Mouse (Mus musculus) forebrain, embryonic 14.5 days (tissue): ENCODE data around the gene H2-M5. TPM values are rescaled to one million over a fixed set of nuclear protein-coding genes. Genes with fewer than 3 reads are reported as not detected.
A peak's percentile ranks its signal among the peaks of the same experiment; 100 is the strongest.

Experiments
- ATAC-seq: fragments of 200-750 bp; cut with Nextera tagmentation; 2 replicates; pipeline ENCODE4 v1.8.0; 2017; ENCODE audit warnings: mild to moderate bottlenecking, moderate library complexity
- DNase-seq: peaks from one replicate; pipeline ENCODE4 v3.0.0-alpha.2; 2015; ENCODE audit warnings: low spot score
- H3K27ac ChIP-seq: fragments of 300-500 bp; sonication (generic); 2 replicates; pipeline ENCODE4 v1.5.1; 2014; ENCODE audit warnings: low read depth, mild to moderate bottlenecking, control low read depth, low read length, moderate library complexity
- H3K27me3 ChIP-seq: fragments of 300-500 bp; sonication (generic); replicated peaks from 2 replicates; pipeline ENCODE4 v1.6.1; 2014; ENCODE audit warnings: low read length, control low read depth, mixed read lengths; ENCODE audit not compliant: control insufficient read depth, insufficient read depth
- H3K36me3 ChIP-seq: fragments of 300-500 bp; sonication (generic); 2 replicates; pipeline ENCODE4 v1.6.1; 2014; ENCODE audit warnings: low read length, control low read depth; ENCODE audit not compliant: control insufficient read depth, insufficient read depth
- H3K4me1 ChIP-seq: fragments of 300-500 bp; sonication (generic); 2 replicates; pipeline ENCODE4 v1.6.1; 2014; ENCODE audit warnings: antibody characterized with exemption, low read length, control low read depth; ENCODE audit not compliant: control insufficient read depth, insufficient read depth
- H3K4me2 ChIP-seq: fragments of 300-500 bp; sonication (generic); 2 replicates; pipeline ENCODE4 v1.6.1; 2014; ENCODE audit warnings: mild to moderate bottlenecking, control low read depth, low read length
- H3K4me3 ChIP-seq: fragments of 300-500 bp; sonication (generic); 2 replicates; pipeline ENCODE4 v1.5.1; 2014; ENCODE audit warnings: low read depth, low read length, control low read depth
- H3K9ac ChIP-seq: fragments of 300-500 bp; sonication (generic); 2 replicates; pipeline ENCODE4 v1.6.1; 2014; ENCODE audit warnings: mild to moderate bottlenecking, low read length, control low read depth, moderate library complexity
- H3K9me3 ChIP-seq: fragments of 300-500 bp; sonication (generic); replicated peaks from 2 replicates; pipeline ENCODE4 v1.6.1; 2016; ENCODE audit warnings: low read length, control low read depth, mixed read lengths; ENCODE audit not compliant: control insufficient read depth
- WGBS: fragments of 180-500 bp; shearing (Covaris S2); extraction: QIAGEN DNeasy Blood & Tissue Kit; methylation state at CpG from one replicate; pipeline ENCODE4 v1.1.7; 2014; 5-methylcytosine and 5-hydroxymethylcytosine counted together
- polyA plus RNA-seq: library from polyadenylated mRNA; unstranded; fragments of >200 nt; fragmentation: Nextera tagmentation; extraction: Ambion mirVana; gene quantifications from 2 replicates; pipeline ENCODE4 v1.2.1, GENCODE M21; 2014

Gene H2-M5
- polyA plus RNA-seq, 1 experiment from 2014 or later: 0.77 TPM

GRCm38 (mm10) chr17:37016333-37016732 is 27.0 kb upstream of the H2-M5 start:
- Histone ChIP-seq H3K4me2 (no peak overlapping the region), H3K4me3 (no peak overlapping the region), H3K4me1 (no peaks in the 10 kb centered on the region), H3K27me3 (no peaks in the 10 kb centered on the region), H3K9me3 (no peaks in the 10 kb centered on the region), H3K9ac (no peak overlapping the region), H3K27ac (no peak overlapping the region), H3K36me3 (peaks cover 1% of the 10 kb centered on the region; the same call in 1 of the 2 replicates)
- ATAC-seq (no peak), DNase-seq (no peak)

DNA sequence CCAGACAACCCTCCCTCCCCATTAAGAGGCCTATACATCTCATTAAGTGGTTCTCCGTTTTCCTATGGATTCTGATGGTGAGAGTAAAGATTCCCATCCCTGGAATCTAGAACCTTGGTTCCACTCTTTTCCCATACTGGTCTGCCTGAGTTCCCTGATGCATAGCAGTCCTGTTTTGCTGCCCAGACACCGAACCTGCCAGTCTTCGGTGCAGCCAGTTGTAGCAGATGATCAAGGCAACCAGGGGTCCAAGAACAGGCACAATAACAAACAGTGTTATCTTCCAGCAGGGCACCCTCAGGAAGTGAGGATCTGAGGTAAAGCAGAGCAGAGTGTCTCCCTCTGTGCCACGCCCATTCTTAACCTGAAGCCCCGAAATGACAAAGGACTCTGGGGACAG is 22.8 kb upstream of the H2-M5 start:
- Histone ChIP-seq H3K4me3 (no peak overlapping the region), H3K27ac (no peak overlapping the region), H3K4me1 (no peaks in the 10 kb centered on the region; the same call in 1 of the 2 replicates), H3K27me3 (no peaks in the 10 kb centered on the region), H3K36me3 (peaks cover 41% of the 10 kb centered on the region), H3K9ac (no peak overlapping the region), H3K9me3 (no peaks in the 10 kb centered on the region), H3K4me2 (no peak overlapping the region)
- ATAC-seq (no peak; the same call in 1 of the 2 replicates), DNase-seq (no peak)
- WGBS: 80% methylated on average over 5 of the region's 5 CpGs

GRCm38 (mm10) chr17:37011719-37012118 is 22.4 kb upstream of the H2-M5 start:
- ATAC-seq: no peak
- Histone ChIP-seq H3K9ac (no peak overlapping the region), H3K27me3 (no peaks in the 10 kb centered on the region), H3K9me3 (no peaks in the 10 kb centered on the region), H3K36me3 (peaks cover 46% of the 10 kb centered on the region), H3K27ac (no peak overlapping the region), H3K4me2 (no peak overlapping the region), H3K4me3 (no peak overlapping the region), H3K4me1 (no peaks in the 10 kb centered on the region; the same call in 1 of the 2 replicates)
- no peak for DNase-seq
- 65% methylated on average over 3 of the region's 3 CpGs for WGBS

DNA sequence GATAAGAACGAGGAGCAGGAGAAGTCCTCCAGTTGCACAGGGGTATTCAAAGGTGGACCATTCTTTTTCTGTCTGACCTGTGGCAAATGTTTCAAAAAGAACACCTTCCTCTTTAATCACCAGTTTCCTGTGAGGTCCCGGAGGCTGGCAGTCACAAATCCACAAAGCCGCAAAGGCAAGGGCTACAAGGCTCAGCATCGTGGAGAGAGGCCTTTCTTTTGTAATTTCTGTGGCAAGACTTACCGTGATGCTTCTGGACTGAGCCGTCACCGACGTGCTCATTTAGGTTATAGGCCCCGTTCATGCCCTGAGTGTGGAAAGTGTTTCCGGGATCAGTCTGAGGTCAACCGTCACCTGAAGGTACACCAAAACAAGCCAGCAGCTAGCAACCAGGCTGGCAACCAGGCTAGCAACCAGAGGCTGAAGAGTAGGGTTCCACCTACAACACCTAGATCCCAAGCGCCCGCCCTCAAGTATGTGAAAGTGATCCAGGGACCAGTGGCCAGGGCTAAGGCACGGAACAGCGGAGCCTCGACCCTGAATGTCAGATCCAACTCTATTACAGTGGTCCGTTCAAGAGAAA is 20.2 kb upstream of the H2-M5 start:
- Histone ChIP-seq H3K9ac (no peak overlapping the region), H3K27me3 (no peaks in the 10 kb centered on the region), H3K36me3 (peaks cover 64% of the 10 kb centered on the region), H3K4me2 (no peak overlapping the region), H3K4me3 (no peak overlapping the region), H3K27ac (no peak overlapping the region), H3K9me3 (no peaks in the 10 kb centered on the region), H3K4me1 (peaks cover 3% of the 10 kb centered on the region; the same call in 1 of the 2 replicates)
- WGBS: 95% methylated on average over 17 of the region's 17 CpGs
- ATAC-seq (no peak), DNase-seq (no peak)

DNA sequence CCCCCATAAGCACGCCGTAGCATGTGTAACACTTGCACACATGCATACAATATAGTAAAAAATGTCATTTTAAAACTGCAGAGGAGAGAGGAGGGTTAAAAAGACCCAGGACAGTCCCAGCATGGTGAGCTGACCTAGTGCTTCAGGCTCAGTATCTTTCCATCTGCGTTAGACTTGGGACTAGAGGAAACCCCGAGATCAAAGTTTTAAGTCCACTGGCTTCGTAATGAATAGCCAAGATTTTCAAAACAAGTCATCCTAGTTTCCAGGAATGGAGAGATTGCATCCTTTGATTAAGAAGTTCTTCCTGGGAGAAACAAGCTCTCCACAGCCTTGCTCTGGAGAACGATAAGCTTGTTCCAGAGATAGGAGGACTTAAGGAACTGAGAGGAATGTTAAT is 18.8 kb upstream of the H2-M5 start:
- 96% methylated on average over 6 of the region's 6 CpGs for WGBS
- Histone ChIP-seq H3K4me3 (no peak overlapping the region), H3K27me3 (no peaks in the 10 kb centered on the region), H3K36me3 (peaks cover 69% of the 10 kb centered on the region), H3K4me2 (no peak overlapping the region), H3K9me3 (no peaks in the 10 kb centered on the region), H3K4me1 (peaks cover 8% of the 10 kb centered on the region), H3K27ac (no peak overlapping the region), H3K9ac (no peak overlapping the region)
- DNase-seq (no peak), ATAC-seq (no peak)

GRCm38 (mm10) chr17:37003366-37003765 is 14.0 kb upstream of the H2-M5 start:
- Histone ChIP-seq H3K9ac (peak overlapping the region; percentile 98), H3K4me2 (peak overlapping the region; percentile 61), H3K9me3 (no peaks in the 10 kb centered on the region), H3K4me1 (peaks cover 8% of the 10 kb centered on the region), H3K27ac (peak overlapping the region; percentile 95), H3K36me3 (peaks cover 40% of the 10 kb centered on the region), H3K27me3 (no peaks in the 10 kb centered on the region), H3K4me3 (peak overlapping the region; percentile 85)
- ATAC-seq (peak; percentile 10; the same call in 1 of the 2 replicates), DNase-seq (peak; percentile 58)
- 19% methylated on average over 4 of the region's 4 CpGs for WGBS

DNA sequence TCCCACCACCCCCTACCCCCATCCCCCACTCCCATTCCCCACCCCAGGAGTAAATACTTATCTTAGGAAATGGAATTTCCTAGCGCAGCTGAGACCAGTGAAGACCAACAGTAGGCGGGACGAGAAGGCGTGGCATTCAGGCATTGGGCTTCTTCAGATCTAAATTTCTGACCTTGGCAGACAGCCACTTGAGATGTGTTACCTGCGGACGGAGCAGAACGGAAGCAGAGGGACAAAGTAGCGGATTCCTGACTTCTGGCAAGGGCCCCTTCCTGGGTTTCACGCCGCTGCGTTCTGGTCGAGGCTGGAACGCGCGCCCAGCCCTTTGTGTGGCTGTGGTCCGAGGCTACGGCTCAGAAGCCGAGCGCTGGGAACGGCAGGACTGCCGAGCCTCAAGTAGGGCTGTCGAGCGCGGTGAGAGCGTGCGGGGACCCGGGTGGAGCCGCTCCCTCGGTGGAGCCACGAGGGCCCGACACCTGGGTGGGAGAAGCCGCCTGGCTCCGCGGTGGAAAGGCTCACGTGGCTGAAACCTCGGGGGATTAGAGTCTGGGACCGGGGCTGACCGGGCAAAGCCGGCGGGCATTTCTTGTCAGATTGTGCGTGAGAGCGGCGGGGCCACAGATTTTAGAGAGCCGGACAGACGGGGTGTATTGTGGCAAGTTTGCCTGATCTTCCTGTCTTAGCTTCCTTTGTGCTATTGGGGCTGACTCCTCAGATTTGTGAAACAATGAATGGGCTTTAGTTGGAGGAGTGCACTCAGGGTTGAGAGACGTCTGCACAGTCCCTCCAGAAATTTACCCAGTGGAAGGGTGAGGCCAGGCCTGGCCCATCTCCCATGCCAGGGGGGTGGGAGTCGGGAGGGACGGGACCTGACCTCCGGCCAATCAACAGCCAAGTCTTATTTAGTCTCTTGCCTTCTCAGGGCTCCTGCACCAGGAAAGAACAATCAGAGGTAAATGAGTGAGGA is 13.3 kb upstream of the H2-M5 start:
- peak overlapping the region; percentile 85 for H3K4me3 ChIP-seq
- H3K4me1 ChIP-seq: peaks cover 8% of the 10 kb centered on the region
- no peaks in the 10 kb centered on the region for H3K9me3 ChIP-seq
- H3K27me3 ChIP-seq: no peaks in the 10 kb centered on the region
- DNase-seq (peak; percentile 93), ATAC-seq (peak; percentile 90)
- peak overlapping the region; percentile 95 for H3K27ac ChIP-seq
- H3K9ac ChIP-seq: peak overlapping the region; percentile 98
- under 1% methylated on average over 49 of the region's 49 CpGs for WGBS
- peaks cover 33% of the 10 kb centered on the region for H3K36me3 ChIP-seq
- H3K4me2 ChIP-seq: peak overlapping the region; percentile 61

DNA sequence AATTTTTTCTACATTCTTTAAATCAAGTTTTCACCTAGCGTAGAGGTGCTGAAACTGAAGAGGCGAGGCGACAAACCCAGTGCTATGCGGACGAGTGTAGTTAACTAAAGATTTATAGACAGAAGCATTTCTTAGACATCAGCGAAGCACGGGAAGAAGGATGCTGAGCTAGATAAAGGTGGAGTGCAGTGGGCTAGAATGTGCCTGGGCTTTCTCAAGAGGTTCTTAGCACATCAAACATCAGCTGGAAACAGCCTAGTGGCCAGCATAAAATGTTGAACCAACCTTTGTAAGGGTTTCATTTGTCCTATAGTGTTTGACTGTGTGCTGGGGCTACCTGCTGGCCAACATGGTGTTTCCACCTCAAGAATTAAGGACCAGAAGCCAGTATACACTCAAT is 11.5 kb upstream of the H2-M5 start, which contains the start of gene Zfp57:
Gene Zfp57 (plus strand): TSS at position 301 of the 400 bp plus-strand sequence.
- ATAC-seq: no peak
- Histone ChIP-seq H3K4me1 (peaks cover 8% of the 10 kb centered on the region), H3K27ac (peak within 1 kb of the TSS; percentile 95; the same call in 1 of the 2 replicates), H3K4me2 (peak within 1 kb of the TSS; percentile 61), H3K9ac (no peak within 1 kb of the TSS), H3K9me3 (no peaks in the 10 kb centered on the region), H3K27me3 (no peaks in the 10 kb centered on the region), H3K36me3 (peaks cover 17% of the 10 kb centered on the region), H3K4me3 (peak within 1 kb of the TSS; percentile 85)
- no peak for DNase-seq
- WGBS: 97% methylated on average over 7 of the region's 7 CpGs
